Mouse (Mus musculus) testis, adult 2 months (tissue): ENCODE measurements around the gene Med21.

Source experiments
- CTCF ChIP-seq: fragments of 200-500 bp; IDR thresholded peaks from 2 replicates; pipeline ENCODE4 v1.5.1; 2012; ENCODE audit warnings: low read depth, mild to moderate bottlenecking, inconsistent platforms, low read length, moderate library complexity; ENCODE audit not compliant: control insufficient read depth, insufficient read depth, insufficient replicate concordance
- POLR2A ChIP-seq: fragments of 200-500 bp; IDR thresholded peaks from 2 replicates; pipeline ENCODE4 v1.6.1; 2012; ENCODE audit warnings: low read depth, mild to moderate bottlenecking, inconsistent platforms, low read length, moderate library complexity; ENCODE audit not compliant: control insufficient read depth

DNA sequence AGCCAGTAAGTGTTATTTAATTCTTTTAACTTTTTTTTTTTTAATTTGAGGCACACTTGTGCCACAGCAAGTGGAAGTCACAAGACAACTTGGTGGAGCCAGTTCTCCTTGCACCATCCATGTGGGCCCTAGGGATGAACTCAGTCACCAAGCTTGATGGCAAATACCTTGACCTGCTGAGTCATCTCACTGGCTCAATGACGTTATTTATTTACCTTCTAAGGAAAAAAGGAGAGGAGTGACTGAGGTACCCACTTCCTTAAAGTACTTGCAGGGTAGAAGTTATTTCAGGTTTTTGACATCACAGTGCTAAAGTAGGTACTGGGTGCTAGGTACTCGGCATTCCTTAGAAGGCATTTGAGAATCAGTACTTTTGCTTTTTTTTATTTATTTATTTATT lies 23.1 kb downstream of the Med21 start:
- TF ChIP-seq CTCF (no peak), POLR2A (no peak)
